8 mouse cellular contexts compared by ENCODE assay signal in the genomic region with DNA sequence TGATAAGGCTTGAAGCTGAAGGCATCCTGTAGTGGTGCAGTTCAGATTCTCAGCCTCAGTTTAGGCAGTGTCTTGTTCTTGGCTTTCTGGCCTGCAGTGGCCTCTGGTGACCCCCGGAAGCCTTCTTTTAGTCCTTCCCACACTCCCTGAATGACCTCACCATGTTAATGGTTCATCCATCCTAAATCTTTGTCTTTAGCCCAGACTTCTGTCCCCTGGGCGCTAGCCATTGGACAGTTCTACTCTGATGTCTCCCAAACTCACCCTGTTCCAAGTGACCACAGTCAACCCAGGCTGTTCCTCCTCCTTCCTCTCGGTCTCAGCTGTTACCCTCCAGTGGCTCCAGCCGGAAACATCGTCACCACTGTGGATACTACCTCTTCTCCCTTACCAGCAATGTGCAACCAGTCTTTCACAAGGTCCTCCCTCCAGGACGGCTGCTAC. TPM values are rescaled to one million over a fixed set of nuclear protein-coding genes. Genes with fewer than 3 reads are reported as not detected.
A peak's percentile ranks its signal among the peaks of the same experiment; 100 is the strongest.
DNase-seq lines count a peak whose midpoint lies in the region; ATAC-seq and TF ChIP-seq lines count a peak whose summit lies in the region.

No protein-coding gene starts in this region.

- H3K4me3 ChIP-seq in lung, adult 2 months (replicated peaks; ENCODE audit: extremely low read depth, low read depth, low read length) = no peak overlapping the region
- peak overlapping the region; percentile 49 for H3K4me3 ChIP-seq in heart, embryonic 10.5 days
- H3K4me3 ChIP-seq in kidney, embryonic 14.5 days (ENCODE audit: low read length) = peak overlapping the region; percentile 26
- peak overlapping the region; percentile 22 for H3K4me3 ChIP-seq in stomach, postnatal 0 days (ENCODE audit: low read depth, low read length)

- DNase-seq in lung, adult 18-20 months = peak; percentile 48 to 51
- no peak for DNase-seq in lung, adult 2 months
- DNase-seq in heart, embryonic 10.5 days (ENCODE audit: low spot score) = no peak
- peak; percentile 56 for DNase-seq in lung, postnatal 4 days
- DNase-seq in stomach, postnatal 0 days (ENCODE audit: low spot score) = no peak
- no peak for DNase-seq in T-cell, adult 2 months (ENCODE audit: low spot score)
- DNase-seq in cerebellum, adult 8-10 months = no peak

- WGBS in lung, adult 2 months = 32% methylated on average over 6 of the region's 6 CpGs
- WGBS in heart, embryonic 10.5 days = 67% methylated on average over 6 of the region's 6 CpGs
- WGBS in kidney, embryonic 14.5 days = 42% methylated on average over 6 of the region's 6 CpGs
- WGBS in stomach, postnatal 0 days = 52% methylated on average over 6 of the region's 6 CpGs

- peak overlapping the region; percentile 87 for H3K27ac ChIP-seq in heart, embryonic 10.5 days
- H3K27ac ChIP-seq in kidney, embryonic 14.5 days (ENCODE audit: low read depth, low read length) = peak overlapping the region; percentile 73; the same call in 1 of the 2 replicates
- peak overlapping the region; percentile 87 for H3K27ac ChIP-seq in stomach, postnatal 0 days (replicated peaks)

- TF ChIP-seq CTCF in lung, adult 2 months (IDR thresholded peaks at IDR 0.05; ENCODE audit: insufficient read depth, low read length) = no peak
- no peak for TF ChIP-seq CTCF in stomach, postnatal 0 days (IDR thresholded peaks at IDR 0.05; ENCODE audit: low read depth)

- peaks cover 11% of the 10 kb centered on the region for H3K4me1 ChIP-seq in lung, adult 2 months (ENCODE audit: control insufficient read depth, insufficient read depth, low read length)
- H3K4me1 ChIP-seq in heart, embryonic 10.5 days = peaks cover 36% of the 10 kb centered on the region
- H3K4me1 ChIP-seq in kidney, embryonic 14.5 days (ENCODE audit: control insufficient read depth, insufficient read depth, low read length) = peaks cover 16% of the 10 kb centered on the region
- no peaks in the 10 kb centered on the region for H3K4me1 ChIP-seq in stomach, postnatal 0 days (replicated peaks; ENCODE audit: control insufficient read depth, insufficient read depth)

- no peak for TF ChIP-seq EP300 in stomach, postnatal 0 days (optimal IDR thresholded peaks at IDR 0.05)

- no peak; the same call in 1 of the 2 replicates for TF ChIP-seq POLR2A in lung, adult 2 months (IDR thresholded peaks at IDR 0.05; ENCODE audit: borderline replicate concordance, extremely low read depth, low read depth, low read length)

- ATAC-seq in kidney, embryonic 14.5 days (ENCODE audit: low FRiP score, low TSS enrichment) = no peak
- peak; percentile 4; the same call in 1 of the 2 replicates for ATAC-seq in stomach, postnatal 0 days (ENCODE audit: low FRiP score, low TSS enrichment)

- H3K4me2 ChIP-seq in kidney, embryonic 14.5 days (replicated peaks; ENCODE audit: low read depth, low read length) = peak overlapping the region; percentile 45
- H3K4me2 ChIP-seq in stomach, postnatal 0 days (replicated peaks; ENCODE audit: low read depth) = peak overlapping the region; percentile 62

- H3K27me3 ChIP-seq in heart, embryonic 10.5 days (ENCODE audit: insufficient read depth, poor library complexity, severe bottlenecking) = peaks cover 21% of the 10 kb centered on the region
- peaks cover under 1% of the 10 kb centered on the region; the same call in 1 of the 2 replicates for H3K27me3 ChIP-seq in kidney, embryonic 14.5 days (ENCODE audit: control insufficient read depth, insufficient read depth, low read length)
- no peaks in the 10 kb centered on the region for H3K27me3 ChIP-seq in stomach, postnatal 0 days (ENCODE audit: control insufficient read depth, insufficient read depth, low read length)

- peak overlapping the region; percentile 35; the same call in 1 of the 2 replicates for H3K9ac ChIP-seq in kidney, embryonic 14.5 days (ENCODE audit: low read depth, low read length)
- peak overlapping the region; percentile 45 for H3K9ac ChIP-seq in stomach, postnatal 0 days (ENCODE audit: low read length)

- H3K9me3 ChIP-seq in heart, embryonic 10.5 days = no peaks in the 10 kb centered on the region
- H3K9me3 ChIP-seq in kidney, embryonic 14.5 days (ENCODE audit: control insufficient read depth, low read length) = no peaks in the 10 kb centered on the region
- no peaks in the 10 kb centered on the region for H3K9me3 ChIP-seq in stomach, postnatal 0 days (ENCODE audit: control insufficient read depth, low read length)

- peaks cover 76% of the 10 kb centered on the region for H3K36me3 ChIP-seq in heart, embryonic 10.5 days
- H3K36me3 ChIP-seq in kidney, embryonic 14.5 days (ENCODE audit: control insufficient read depth, insufficient read depth, low read length) = peaks cover 64% of the 10 kb centered on the region
- H3K36me3 ChIP-seq in stomach, postnatal 0 days (ENCODE audit: control insufficient read depth, insufficient read depth, low read length) = peaks cover 32% of the 10 kb centered on the region

RNA-seq across cellular contexts. Expression of a gene that starts 12.0 kb away (rescaled TPM):
- polyA plus RNA-seq in lung, adult 2 months (2012; rRNA removed) = 118 and 120 TPM in 2 replicates
- 36.8 and 38.1 TPM in 2 replicates for polyA plus RNA-seq in heart, embryonic 10.5 days (2016; fragmentation: Nextera tagmentation; extraction: Ambion mirVana)
- 42.4 and 49.8 TPM in 2 replicates for polyA plus RNA-seq in kidney, embryonic 14.5 days (2014; fragmentation: Nextera tagmentation; extraction: Ambion mirVana)
- polyA plus RNA-seq in stomach, postnatal 0 days (2015; fragmentation: Nextera tagmentation; extraction: Ambion mirVana) = 28.7 and 35.2 TPM in 2 replicates

RNA-seq across cellular contexts. Expression of a gene that starts 14.2 kb away (rescaled TPM):
- polyA plus RNA-seq in lung, adult 2 months (2012; rRNA removed) = 163 and 214 TPM in 2 replicates
- polyA plus RNA-seq in heart, embryonic 10.5 days (2016; fragmentation: Nextera tagmentation; extraction: Ambion mirVana) = 24.7 and 28.9 TPM in 2 replicates
- polyA plus RNA-seq in kidney, embryonic 14.5 days (2014; fragmentation: Nextera tagmentation; extraction: Ambion mirVana) = 17.4 and 26.8 TPM in 2 replicates
- 8.0 and 11.5 TPM in 2 replicates for polyA plus RNA-seq in stomach, postnatal 0 days (2015; fragmentation: Nextera tagmentation; extraction: Ambion mirVana)

RNA-seq across cellular contexts. Expression of a gene that starts 39.2 kb away (rescaled TPM):
- 141 and 162 TPM in 2 replicates for polyA plus RNA-seq in lung, adult 2 months (2012; rRNA removed)
- polyA plus RNA-seq in heart, embryonic 10.5 days (2016; fragmentation: Nextera tagmentation; extraction: Ambion mirVana) = 33.6 and 36.0 TPM in 2 replicates
- 26.8 and 33.6 TPM in 2 replicates for polyA plus RNA-seq in kidney, embryonic 14.5 days (2014; fragmentation: Nextera tagmentation; extraction: Ambion mirVana)
- 14.0 and 16.5 TPM in 2 replicates for polyA plus RNA-seq in stomach, postnatal 0 days (2015; fragmentation: Nextera tagmentation; extraction: Ambion mirVana)

RNA-seq across cellular contexts. Expression of a gene that starts 39.3 kb away (rescaled TPM):
- 72.5 and 75.7 TPM in 2 replicates for polyA plus RNA-seq in lung, adult 2 months (2012; rRNA removed)
- polyA plus RNA-seq in heart, embryonic 10.5 days (2016; fragmentation: Nextera tagmentation; extraction: Ambion mirVana) = 33.2 and 35.4 TPM in 2 replicates
- polyA plus RNA-seq in kidney, embryonic 14.5 days (2014; fragmentation: Nextera tagmentation; extraction: Ambion mirVana) = 31.5 and 36.0 TPM in 2 replicates
- polyA plus RNA-seq in stomach, postnatal 0 days (2015; fragmentation: Nextera tagmentation; extraction: Ambion mirVana) = 31.8 and 37.9 TPM in 2 replicates

RNA-seq across cellular contexts. Expression of a gene that starts 39.4 kb away (rescaled TPM):
- polyA plus RNA-seq in lung, adult 2 months (2012; rRNA removed) = 156 and 166 TPM in 2 replicates
- polyA plus RNA-seq in heart, embryonic 10.5 days (2016; fragmentation: Nextera tagmentation; extraction: Ambion mirVana) = 20.1 and 26.3 TPM in 2 replicates
- 31.2 and 35.4 TPM in 2 replicates for polyA plus RNA-seq in kidney, embryonic 14.5 days (2014; fragmentation: Nextera tagmentation; extraction: Ambion mirVana)
- polyA plus RNA-seq in stomach, postnatal 0 days (2015; fragmentation: Nextera tagmentation; extraction: Ambion mirVana) = 6.5 and 7.9 TPM in 2 replicates

Comparison
In these comparisons a context has a peak if more than half of its experiments do, and no peak if none do; other contexts are left out.
1. DNase-seq: peak in lung, adult 18-20 months (2 of 2) and lung, postnatal 4 days (2 of 2); none in lung, adult 2 months (single experiment), heart, embryonic 10.5 days (single experiment), stomach, postnatal 0 days (single experiment), T-cell, adult 2 months (single experiment) and cerebellum, adult 8-10 months (single experiment).
2. Peak in every context shown above with its lines, with median percentiles within 50 percentile points of each other: H3K27ac ChIP-seq.